Mouse (Mus musculus): ENCODE results near the gene Mdm2. TPM values are rescaled to one million over a fixed set of nuclear protein-coding genes. Genes with fewer than 3 reads are reported as not detected.

The Mdm2 gene
- total RNA-seq, 2 experiments from 2014 or later: 59.1 to 62.8 TPM

GRCm38 (mm10) chr10:117698313-117699138 is 12.0 kb downstream of the Mdm2 start:
- no peak for DNase-seq (ENCODE audit: low spot score in 2 of 2)

- DNase-seq (ENCODE audit: low spot score in 2 of 2): no peak
These were observed 12.9 kb downstream of the Mdm2 start for GRCm38 (mm10) chr10:117697561-117698115.

- no peak for DNase-seq (ENCODE audit: low spot score in 2 of 2)
These were observed 13.6 kb downstream of the Mdm2 start for GRCm38 (mm10) chr10:117696827-117697560.

GRCm38 (mm10) chr10:117696021-117696826 is 14.3 kb downstream of the Mdm2 start:
- DNase-seq (ENCODE audit: low spot score in 2 of 2): no peak

GRCm38 (mm10) chr10:117695605-117696004 is 15.0 kb downstream of the Mdm2 start:
- no peak for DNase-seq (ENCODE audit: low spot score in 2 of 2)

- DNase-seq (ENCODE audit: low spot score in 2 of 2): no peak
These were observed 15.5 kb downstream of the Mdm2 start for GRCm38 (mm10) chr10:117695027-117695426.

- no peak for DNase-seq (ENCODE audit: low spot score in 2 of 2)
These were observed 16.2 kb downstream of the Mdm2 start for GRCm38 (mm10) chr10:117694255-117694953.

- DNase-seq (ENCODE audit: low spot score in 2 of 2): no peak
These were observed 17.6 kb downstream of the Mdm2 start for GRCm38 (mm10) chr10:117692953-117693352.

- no peak for DNase-seq (ENCODE audit: low spot score in 2 of 2)
These were observed 18.4 kb downstream of the Mdm2 start for GRCm38 (mm10) chr10:117692173-117692572.

- DNase-seq (ENCODE audit: low spot score in 2 of 2): no peak
These were observed 19.1 kb downstream of the Mdm2 start for GRCm38 (mm10) chr10:117691389-117691968.

GRCm38 (mm10) chr10:117690770-117691296 is 19.7 kb downstream of the Mdm2 start:
- no peak for DNase-seq (ENCODE audit: low spot score in 2 of 2)

- no peak for DNase-seq (ENCODE audit: low spot score in 2 of 2)
These were observed 20.5 kb downstream of the Mdm2 start for GRCm38 (mm10) chr10:117690101-117690352.

GRCm38 (mm10) chr10:117689297-117690100 is 21.1 kb downstream of the Mdm2 start:
- no peak for DNase-seq (ENCODE audit: low spot score in 2 of 2)

- DNase-seq (ENCODE audit: low spot score in 2 of 2): no peak
These were observed 22.1 kb downstream of the Mdm2 start for GRCm38 (mm10) chr10:117688204-117689151.

- DNase-seq (ENCODE audit: low spot score in 2 of 2): no peak
These were observed 23.0 kb downstream of the Mdm2 start for GRCm38 (mm10) chr10:117687577-117687976.

GRCm38 (mm10) chr10:117687018-117687417 is 23.5 kb downstream of the Mdm2 start:
- no peak for DNase-seq (ENCODE audit: low spot score in 2 of 2)

- DNase-seq (ENCODE audit: low spot score in 2 of 2): no peak
These were observed 24.5 kb downstream of the Mdm2 start for GRCm38 (mm10) chr10:117685849-117686591.

Data from layer of hippocampus, postnatal 14 days (tissue).